Mouse (Mus musculus): Measurements from ENCODE around the gene Cacna1i. TPM values are rescaled to one million over a fixed set of nuclear protein-coding genes. Genes with fewer than 3 reads are reported as not detected.

The Cacna1i gene
- polyA plus RNA-seq, 1 experiment from 2014 or later: not detected

DNA sequence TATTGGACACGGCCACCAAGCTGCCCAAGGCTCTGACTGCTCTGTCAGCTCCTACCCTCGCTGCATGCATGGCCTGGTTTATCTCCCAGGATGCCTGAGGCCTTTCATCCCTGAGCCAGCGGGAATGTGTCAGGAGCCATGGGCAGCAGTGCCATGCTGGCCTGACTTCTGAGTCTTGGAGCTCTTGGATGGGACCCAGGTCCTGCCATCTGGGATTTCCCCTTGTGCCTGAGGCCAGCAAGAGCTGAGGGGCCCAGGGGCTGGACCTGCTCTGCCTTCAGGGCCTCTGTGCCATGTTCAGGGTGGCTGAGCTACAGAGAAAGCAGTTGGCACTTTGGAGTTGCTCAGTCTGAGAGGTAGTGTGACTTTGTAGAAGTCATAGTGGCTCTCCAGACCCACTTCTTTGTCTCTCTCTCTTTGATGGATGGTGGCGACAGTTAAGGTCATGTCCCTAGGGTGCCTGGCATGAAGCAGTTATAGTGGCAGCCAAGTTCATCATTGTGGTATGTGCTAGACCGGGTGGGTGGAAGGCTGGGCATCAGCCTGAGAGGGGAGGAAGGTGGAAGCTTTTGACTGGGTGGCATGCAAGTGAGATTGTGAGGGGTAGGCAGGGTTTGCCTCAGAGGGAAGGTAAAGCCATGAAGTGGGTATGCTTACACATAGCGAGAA, 30.1 kb downstream of the Cacna1i start:
- no peaks in the 10 kb centered on the region for H3K4me1 ChIP-seq (replicated peaks)
- H3K4me3 ChIP-seq (replicated peaks): no peak overlapping the region
- no peak overlapping the region for H3K4me2 ChIP-seq
- H3K27ac ChIP-seq: no peak overlapping the region
- WGBS (ENCODE audit: insufficient replicate concordance): 66% methylated on average over 6 of the region's 6 CpGs
- DNase-seq (no peak), ATAC-seq (ENCODE audit: low read depth) (no peak)
- H3K27me3 ChIP-seq: no peaks in the 10 kb centered on the region
- no peaks in the 10 kb centered on the region for H3K36me3 ChIP-seq
- no peak overlapping the region for H3K9ac ChIP-seq
- H3K9me3 ChIP-seq (replicated peaks): no peaks in the 10 kb centered on the region

GRCm38 (mm10) chr15:80317841-80318530, 30.9 kb downstream of the Cacna1i start:
- Histone ChIP-seq H3K27me3 (no peaks in the 10 kb centered on the region), H3K4me1 (replicated peaks) (no peaks in the 10 kb centered on the region), H3K4me2 (no peak overlapping the region), H3K4me3 (replicated peaks) (no peak overlapping the region), H3K36me3 (no peaks in the 10 kb centered on the region), H3K9ac (no peak overlapping the region), H3K27ac (no peak overlapping the region), H3K9me3 (replicated peaks) (no peaks in the 10 kb centered on the region)
- WGBS (ENCODE audit: insufficient replicate concordance): 38% methylated on average over 8 of the region's 8 CpGs
- ATAC-seq (ENCODE audit: low read depth) (no peak), DNase-seq (no peak)

- no peak for DNase-seq
Measured at GRCm38 (mm10) chr15:80318543-80319255, 31.7 kb downstream of the Cacna1i start.

DNA sequence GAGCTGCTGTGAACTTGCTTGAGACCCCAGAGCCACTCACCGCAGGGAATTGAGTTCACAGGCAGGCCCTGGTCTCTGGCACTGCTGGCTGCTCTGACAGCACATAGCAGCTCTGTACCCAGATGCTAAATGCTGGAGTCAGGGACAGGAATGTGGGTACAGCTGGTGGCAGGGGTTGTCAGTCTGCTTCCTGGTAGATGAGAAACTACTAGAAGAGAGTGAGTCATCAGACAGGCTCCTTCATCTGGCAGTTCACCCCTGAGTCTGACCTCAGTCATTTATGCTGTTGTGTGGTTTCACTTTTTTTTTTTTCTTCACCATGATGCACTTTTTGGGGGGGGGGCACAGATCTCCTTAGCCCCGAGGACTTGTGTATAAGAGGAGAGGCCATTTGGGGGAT, 32.3 kb downstream of the Cacna1i start:
- no peak for DNase-seq
- H3K36me3 ChIP-seq: no peaks in the 10 kb centered on the region
- no peaks in the 10 kb centered on the region for H3K9me3 ChIP-seq (replicated peaks)
- no peak overlapping the region for H3K4me2 ChIP-seq
- no peak overlapping the region for H3K9ac ChIP-seq
- no peak overlapping the region for H3K4me3 ChIP-seq (replicated peaks)
- no peak for ATAC-seq (ENCODE audit: low read depth)
- no peak overlapping the region for H3K27ac ChIP-seq
- 32% methylated on average over 2 of the region's 2 CpGs for WGBS (ENCODE audit: insufficient replicate concordance)
- H3K4me1 ChIP-seq (replicated peaks): no peaks in the 10 kb centered on the region
- no peaks in the 10 kb centered on the region for H3K27me3 ChIP-seq

More at GRCm38 (mm10) chr15:80318543-80319255, 31.7 kb downstream of the Cacna1i start:
- ATAC-seq (ENCODE audit: low read depth): no peak
- Histone ChIP-seq H3K4me1 (replicated peaks) (no peaks in the 10 kb centered on the region), H3K27ac (no peak overlapping the region), H3K9me3 (replicated peaks) (no peaks in the 10 kb centered on the region), H3K27me3 (no peaks in the 10 kb centered on the region), H3K9ac (no peak overlapping the region), H3K4me3 (replicated peaks) (no peak overlapping the region), H3K36me3 (no peaks in the 10 kb centered on the region), H3K4me2 (no peak overlapping the region)
- WGBS (ENCODE audit: insufficient replicate concordance): 21% methylated on average over 11 of the region's 11 CpGs

- H3K36me3 ChIP-seq: no peaks in the 10 kb centered on the region
- WGBS (ENCODE audit: insufficient replicate concordance): 61% methylated on average over 6 of the region's 6 CpGs
- no peaks in the 10 kb centered on the region for H3K27me3 ChIP-seq
Measured at GRCm38 (mm10) chr15:80319921-80320320, 32.9 kb downstream of the Cacna1i start.

DNA sequence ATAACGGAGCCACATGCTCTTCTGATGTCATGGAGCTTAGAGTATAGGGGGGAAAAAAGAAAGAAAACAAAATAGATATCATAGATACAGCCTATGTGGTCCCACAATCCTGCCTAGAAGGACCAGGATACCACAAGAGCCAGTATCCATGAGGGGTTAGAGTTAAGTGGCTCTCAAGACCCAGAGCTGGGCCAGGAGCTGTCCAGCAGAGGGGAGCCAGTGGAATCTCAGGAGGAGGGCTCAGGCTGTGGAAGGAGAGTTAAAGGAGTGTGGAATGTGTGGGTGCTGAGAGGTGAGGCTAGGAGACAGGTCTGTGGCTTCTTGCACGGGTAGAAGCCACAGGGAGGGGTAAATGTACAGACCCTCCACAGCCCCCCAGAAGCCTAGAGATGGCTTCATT, 38.2 kb downstream of the Cacna1i start:
- H3K36me3 ChIP-seq: no peaks in the 10 kb centered on the region
- H3K9ac ChIP-seq: no peak overlapping the region
- 32% methylated on average over 2 of the region's 2 CpGs for WGBS (ENCODE audit: insufficient replicate concordance)
- H3K4me2 ChIP-seq: no peak overlapping the region
- no peaks in the 10 kb centered on the region for H3K27me3 ChIP-seq
- ATAC-seq (ENCODE audit: low read depth) (no peak), DNase-seq (no peak)
- H3K9me3 ChIP-seq (replicated peaks): no peaks in the 10 kb centered on the region
- no peak overlapping the region for H3K27ac ChIP-seq
- no peak overlapping the region for H3K4me3 ChIP-seq (replicated peaks)
- H3K4me1 ChIP-seq (replicated peaks): no peaks in the 10 kb centered on the region

More at GRCm38 (mm10) chr15:80319921-80320320, 32.9 kb downstream of the Cacna1i start:
- no peak overlapping the region for H3K4me2 ChIP-seq
- H3K9me3 ChIP-seq (replicated peaks): no peaks in the 10 kb centered on the region
- H3K27ac ChIP-seq: no peak overlapping the region
- H3K4me3 ChIP-seq (replicated peaks): no peak overlapping the region
- no peaks in the 10 kb centered on the region for H3K4me1 ChIP-seq (replicated peaks)
- DNase-seq (no peak), ATAC-seq (ENCODE audit: low read depth) (no peak)
- H3K9ac ChIP-seq: no peak overlapping the region

DNA sequence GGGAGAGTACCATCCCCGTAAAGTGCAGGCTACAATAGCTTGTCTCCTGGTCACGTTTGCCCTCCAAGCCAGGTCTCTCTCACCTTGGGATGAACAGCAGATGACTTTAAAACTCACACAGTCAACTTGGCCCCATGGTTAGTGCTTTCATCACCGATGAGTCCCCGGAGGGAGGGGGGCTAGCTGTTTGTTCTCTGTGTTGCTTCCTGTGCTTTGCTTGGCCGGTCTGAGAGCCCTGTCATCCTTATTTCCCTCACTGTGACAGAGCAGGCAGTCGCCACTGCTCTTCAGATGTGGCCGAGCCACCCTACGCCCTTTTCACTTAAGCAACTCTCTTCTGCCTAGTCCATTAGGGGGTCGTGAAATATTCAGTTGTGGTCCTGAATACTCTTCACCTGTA, 38.7 kb downstream of the Cacna1i start:
- Histone ChIP-seq H3K27me3 (no peaks in the 10 kb centered on the region), H3K36me3 (no peaks in the 10 kb centered on the region), H3K27ac (no peak overlapping the region), H3K4me2 (no peak overlapping the region), H3K9me3 (replicated peaks) (no peaks in the 10 kb centered on the region), H3K4me1 (replicated peaks) (no peaks in the 10 kb centered on the region), H3K9ac (no peak overlapping the region), H3K4me3 (replicated peaks) (no peak overlapping the region)
- WGBS (ENCODE audit: insufficient replicate concordance): 49% methylated on average over 9 of the region's 9 CpGs
- no peak for DNase-seq
- no peak for ATAC-seq (ENCODE audit: low read depth)

- no peaks in the 10 kb centered on the region for H3K9me3 ChIP-seq (replicated peaks)
- DNase-seq (no peak), ATAC-seq (ENCODE audit: low read depth) (no peak)
- H3K36me3 ChIP-seq: no peaks in the 10 kb centered on the region
- H3K27ac ChIP-seq: no peak overlapping the region
- no peak overlapping the region for H3K4me3 ChIP-seq (replicated peaks)
- no peak overlapping the region for H3K4me2 ChIP-seq
- WGBS (ENCODE audit: insufficient replicate concordance): 64% methylated on average over 4 of the region's 4 CpGs
- peaks cover 1% of the 10 kb centered on the region; the same call in 1 of the 2 replicates for H3K27me3 ChIP-seq
- H3K4me1 ChIP-seq (replicated peaks): no peaks in the 10 kb centered on the region
- no peak overlapping the region for H3K9ac ChIP-seq
Measured at GRCm38 (mm10) chr15:80326947-80327346, 39.9 kb downstream of the Cacna1i start.

DNA sequence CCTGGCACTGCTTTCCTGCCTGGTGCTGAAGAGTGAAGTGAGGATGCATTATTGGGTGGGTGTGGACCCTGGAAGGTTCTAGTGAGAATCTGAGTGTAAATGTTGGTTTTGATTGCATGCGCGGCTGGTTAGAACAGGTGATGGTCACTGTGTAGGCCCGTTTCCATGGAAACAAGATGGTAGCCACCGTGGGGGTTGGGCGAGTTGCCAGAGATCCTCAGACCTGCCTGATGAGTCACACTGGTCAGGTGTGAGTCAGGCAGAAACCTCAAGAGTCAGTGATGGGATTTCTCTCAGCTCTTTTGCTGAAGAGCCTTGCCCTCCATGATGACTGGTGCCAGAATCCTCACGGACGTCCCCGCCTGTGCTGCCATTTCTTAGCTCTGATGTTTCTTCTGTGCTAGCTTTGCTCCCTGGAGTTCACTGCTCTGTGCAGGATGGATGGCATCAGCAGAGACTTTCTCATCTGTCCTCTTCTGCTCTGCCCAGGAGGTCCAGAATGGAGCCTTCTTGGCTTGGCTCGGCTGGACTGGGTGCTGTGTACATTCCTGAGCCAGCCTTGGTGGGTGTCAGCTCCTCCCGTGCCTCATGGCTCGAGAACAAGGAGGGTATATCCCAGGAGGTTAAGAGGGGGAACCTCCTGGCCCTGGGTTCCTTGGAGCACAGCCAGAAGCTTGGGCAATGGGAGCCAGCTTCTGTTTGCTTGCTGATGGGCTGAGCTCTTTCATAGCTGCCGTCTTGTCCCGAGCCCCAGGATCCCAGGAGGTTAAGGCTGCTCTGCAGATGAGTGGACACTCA, 40.9 kb downstream of the Cacna1i start:
- Histone ChIP-seq H3K9ac (no peak overlapping the region), H3K36me3 (no peaks in the 10 kb centered on the region), H3K4me3 (replicated peaks) (no peak overlapping the region), H3K4me1 (replicated peaks) (no peaks in the 10 kb centered on the region), H3K4me2 (no peak overlapping the region), H3K9me3 (replicated peaks) (no peaks in the 10 kb centered on the region), H3K27ac (no peak overlapping the region), H3K27me3 (peaks cover 6% of the 10 kb centered on the region; the same call in 1 of the 2 replicates)
- no peak for DNase-seq
- no peak for ATAC-seq (ENCODE audit: low read depth)
- whole genome bisulfite sequencing (ENCODE audit: insufficient replicate concordance): 70% methylated on average over 13 of the region's 13 CpGs

DNA sequence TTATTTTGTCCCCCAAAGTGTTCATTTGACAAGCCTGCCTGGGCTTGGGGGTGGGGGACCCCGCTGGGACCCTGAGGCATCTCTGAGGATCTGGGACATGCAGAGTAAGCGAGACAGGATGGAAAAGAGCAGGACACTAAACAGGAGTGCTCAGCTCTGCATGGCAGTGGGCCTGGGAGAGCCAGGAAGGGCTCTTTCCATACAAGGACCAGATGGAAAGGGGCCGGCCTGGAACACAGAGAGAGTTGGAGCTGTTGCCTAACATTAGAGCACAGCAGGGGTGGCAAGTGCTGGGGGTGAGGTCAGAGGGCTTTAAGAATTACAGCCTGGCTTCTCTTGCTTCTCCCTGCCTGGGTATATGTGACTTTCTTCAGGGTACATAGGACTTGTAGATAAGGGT, 43.2 kb downstream of the Cacna1i start:
- Histone ChIP-seq H3K9me3 (replicated peaks) (no peaks in the 10 kb centered on the region), H3K9ac (no peak overlapping the region), H3K27me3 (peaks cover 6% of the 10 kb centered on the region; the same call in 1 of the 2 replicates), H3K36me3 (no peaks in the 10 kb centered on the region), H3K4me2 (no peak overlapping the region), H3K27ac (no peak overlapping the region), H3K4me3 (replicated peaks) (no peak overlapping the region), H3K4me1 (replicated peaks) (no peaks in the 10 kb centered on the region)
- WGBS (ENCODE audit: insufficient replicate concordance): 42% methylated on average over 3 of the region's 3 CpGs
- ATAC-seq (ENCODE audit: low read depth): no peak
- DNase-seq: no peak

DNA sequence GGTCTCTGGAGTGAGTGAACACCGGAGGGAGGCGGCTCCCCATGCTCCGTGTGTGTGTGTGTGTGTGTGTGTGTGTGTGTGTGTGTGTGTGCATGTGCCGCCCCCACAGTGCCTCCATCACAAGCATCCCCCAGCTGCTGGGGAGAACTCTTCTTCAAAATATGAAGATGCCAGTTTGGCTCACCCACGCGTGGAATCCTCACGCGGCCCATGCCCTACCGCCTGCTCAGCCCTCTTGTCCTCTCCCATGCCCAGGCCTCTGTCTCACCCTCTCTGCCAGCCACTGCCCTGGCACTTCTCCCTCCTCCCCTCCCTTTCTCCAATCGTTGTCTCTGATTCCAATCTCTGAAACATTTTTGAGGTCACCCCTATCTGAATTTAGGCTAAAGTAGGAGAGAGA, 47.7 kb downstream of the Cacna1i start:
- no peak for DNase-seq

More for the DNA sequence above, 47.7 kb downstream of the Cacna1i start:
- Histone ChIP-seq H3K27me3 (peaks cover 6% of the 10 kb centered on the region; the same call in 1 of the 2 replicates), H3K27ac (no peak overlapping the region), H3K4me1 (replicated peaks) (no peaks in the 10 kb centered on the region), H3K4me3 (replicated peaks) (no peak overlapping the region), H3K36me3 (no peaks in the 10 kb centered on the region), H3K9me3 (replicated peaks) (no peaks in the 10 kb centered on the region), H3K9ac (no peak overlapping the region), H3K4me2 (no peak overlapping the region)
- no peak for ATAC-seq (ENCODE audit: low read depth)
- WGBS (ENCODE audit: insufficient replicate concordance): 77% methylated on average over 10 of the region's 10 CpGs

Data from liver, embryonic 13.5 days (tissue).